Mouse (Mus musculus) liver, embryonic 15.5 days (tissue): ENCODE results near the gene Ccdc167. TPM values are rescaled to one million over a fixed set of nuclear protein-coding genes. Genes with fewer than 3 reads are reported as not detected.
A peak's percentile ranks its signal among the peaks of the same experiment; 100 is the strongest.

Source experiments
- ATAC-seq: fragments of 200-750 bp; cut with Nextera tagmentation; 2 replicates; pipeline ENCODE4 v1.8.0; 2017; ENCODE audit warnings: moderate number of reproducible peaks, mild to moderate bottlenecking, moderate library complexity; ENCODE audit not compliant: insufficient read depth
- H3K27ac ChIP-seq: fragments of 300-500 bp; sonication (generic); replicated peaks from 2 replicates; pipeline ENCODE4 v1.5.1; 2015; ENCODE audit warnings: mild to moderate bottlenecking, inconsistent platforms
- H3K27me3 ChIP-seq: fragments of 300-500 bp; sonication (generic); 2 replicates; pipeline ENCODE4 v1.6.1; 2015; ENCODE audit warnings: mild to moderate bottlenecking, inconsistent platforms
- H3K36me3 ChIP-seq: fragments of 300-500 bp; sonication (generic); replicated peaks from 2 replicates; pipeline ENCODE4 v1.6.1; 2015; ENCODE audit warnings: moderate library complexity, mild to moderate bottlenecking, inconsistent platforms
- H3K4me1 ChIP-seq: fragments of 300-500 bp; sonication (generic); replicated peaks from 2 replicates; pipeline ENCODE4 v1.6.1; 2015; ENCODE audit warnings: inconsistent platforms
- H3K4me2 ChIP-seq: fragments of 300-500 bp; sonication (generic); 2 replicates; pipeline ENCODE4 v1.6.1; 2015; ENCODE audit warnings: moderate library complexity, mild to moderate bottlenecking, inconsistent platforms
- H3K4me3 ChIP-seq: fragments of 300-500 bp; sonication (generic); replicated peaks from 2 replicates; pipeline ENCODE4 v1.5.1; 2015; ENCODE audit warnings: mild to moderate bottlenecking, inconsistent platforms
- H3K9ac ChIP-seq: fragments of 300-500 bp; sonication (generic); 2 replicates; pipeline ENCODE4 v1.6.1; 2015; ENCODE audit warnings: moderate library complexity, mild to moderate bottlenecking, inconsistent platforms
- H3K9me3 ChIP-seq: fragments of 300-500 bp; sonication (generic); replicated peaks from 2 replicates; pipeline ENCODE4 v1.6.1; 2016; ENCODE audit warnings: inconsistent platforms
- WGBS: fragments of 180-500 bp; shearing (Covaris S2); methylation state at CpG from one replicate; pipeline ENCODE4 v1.1.7; 2015; ENCODE audit warnings: mixed read lengths; ENCODE audit not compliant: insufficient replicate concordance; 5-methylcytosine and 5-hydroxymethylcytosine counted together
- polyA plus RNA-seq: library from polyadenylated mRNA; unstranded; fragments of >200 nt; fragmentation: Nextera tagmentation; extraction: Ambion mirVana; gene quantifications from 2 replicates; pipeline ENCODE4 v1.2.1, GENCODE M21; 2015

Ccdc167 gene
- polyA plus RNA-seq = 5.3 and 5.6 TPM in 2 replicates

DNA sequence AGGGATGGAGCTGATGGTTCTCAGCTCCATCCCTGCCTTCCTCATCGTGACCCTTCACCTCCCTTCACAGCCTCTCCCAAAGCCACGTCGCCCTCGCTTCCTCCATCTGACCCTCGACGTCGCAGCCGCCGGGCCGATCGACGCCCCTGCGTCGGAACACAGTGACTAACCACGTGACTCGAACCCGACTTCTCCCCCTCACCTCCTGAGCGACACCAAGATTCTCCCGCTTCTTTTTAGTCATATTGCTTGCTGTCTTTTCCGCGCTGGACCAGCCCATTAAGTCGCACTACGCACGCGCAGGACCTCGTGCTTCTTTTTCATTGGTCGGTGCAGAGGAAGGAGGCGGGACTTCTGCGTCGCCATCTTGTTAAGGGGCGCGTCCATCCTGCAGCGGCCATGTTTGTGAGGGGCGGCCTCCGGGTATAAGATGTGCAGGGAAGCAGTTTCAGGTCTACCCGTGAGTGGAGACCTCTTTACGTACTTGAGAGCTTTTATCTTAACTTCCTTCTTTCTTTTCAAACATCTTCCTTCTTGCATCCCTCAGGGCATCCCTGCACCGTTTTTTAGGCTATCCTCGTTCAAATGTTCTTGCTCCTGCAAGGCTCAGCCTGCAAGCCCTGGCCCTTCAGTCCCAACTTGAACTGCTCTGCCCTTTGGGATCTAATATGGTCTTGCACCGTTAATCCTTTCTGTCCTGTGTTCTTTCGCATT is at the start of gene Ccdc167:
Ccdc167 (minus strand) TSS at position 313 of the 714 bp plus-strand sequence.
- peak within 1 kb of the TSS; percentile 66; the same call in 1 of the 2 replicates for H3K27ac ChIP-seq
- peak; percentile 93 for ATAC-seq
- WGBS = 4% methylated on average over 41 of the region's 41 CpGs

GRCm38 (mm10) chr17:29765380-29765779 is 48.5 kb upstream of the Ccdc167 start:
- Histone ChIP-seq H3K4me2 (no peak overlapping the region), H3K36me3 (no peaks in the 10 kb centered on the region), H3K27ac (no peak overlapping the region), H3K4me1 (peaks cover 11% of the 10 kb centered on the region; the same call in 1 of the 2 replicates), H3K27me3 (no peaks in the 10 kb centered on the region; the same call in 1 of the 2 replicates), H3K4me3 (no peak overlapping the region), H3K9ac (no peak overlapping the region), H3K9me3 (no peaks in the 10 kb centered on the region)
- WGBS = 70% methylated on average over 9 of the region's 9 CpGs
- ATAC-seq = no peak

More for the DNA sequence above, at the start of gene Ccdc167:
- Histone ChIP-seq H3K27me3 (no peaks in the 10 kb centered on the region), H3K36me3 (peaks cover 3% of the 10 kb centered on the region; the same call in 1 of the 2 replicates), H3K4me1 (peaks cover 19% of the 10 kb centered on the region), H3K4me2 (peak within 1 kb of the TSS; percentile 88), H3K9ac (peak within 1 kb of the TSS; percentile 69), H3K9me3 (no peaks in the 10 kb centered on the region), H3K4me3 (peak within 1 kb of the TSS; percentile 77)

DNA sequence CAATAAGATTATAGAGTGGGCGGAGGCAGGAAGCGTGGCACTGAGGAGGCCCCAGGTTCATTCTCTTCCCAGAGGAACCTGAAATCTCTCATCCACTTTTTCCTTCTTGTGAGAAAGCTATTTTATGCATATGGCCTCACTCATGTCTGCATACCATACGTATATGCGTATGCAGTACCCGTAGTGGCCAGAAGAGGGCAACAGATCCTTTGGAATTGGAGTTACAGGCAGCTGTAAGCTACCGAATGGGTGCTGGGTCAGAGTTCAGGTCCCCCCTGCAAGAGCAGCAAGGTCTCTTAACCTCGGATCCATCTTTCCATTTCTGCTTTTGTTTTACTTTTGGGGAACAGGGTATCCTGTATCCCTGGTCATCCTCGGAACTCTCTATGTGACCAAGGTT is 45.7 kb upstream of the Ccdc167 start:
- no peak overlapping the region for H3K4me3 ChIP-seq
- H3K4me1 ChIP-seq = no peaks in the 10 kb centered on the region
- WGBS = 53% methylated on average over 8 of the region's 8 CpGs
- no peak for ATAC-seq
- no peak overlapping the region for H3K4me2 ChIP-seq
- H3K9ac ChIP-seq = no peak overlapping the region
- H3K27ac ChIP-seq = no peak overlapping the region
- H3K36me3 ChIP-seq = no peaks in the 10 kb centered on the region
- H3K9me3 ChIP-seq = no peaks in the 10 kb centered on the region
- no peaks in the 10 kb centered on the region; the same call in 1 of the 2 replicates for H3K27me3 ChIP-seq

DNA sequence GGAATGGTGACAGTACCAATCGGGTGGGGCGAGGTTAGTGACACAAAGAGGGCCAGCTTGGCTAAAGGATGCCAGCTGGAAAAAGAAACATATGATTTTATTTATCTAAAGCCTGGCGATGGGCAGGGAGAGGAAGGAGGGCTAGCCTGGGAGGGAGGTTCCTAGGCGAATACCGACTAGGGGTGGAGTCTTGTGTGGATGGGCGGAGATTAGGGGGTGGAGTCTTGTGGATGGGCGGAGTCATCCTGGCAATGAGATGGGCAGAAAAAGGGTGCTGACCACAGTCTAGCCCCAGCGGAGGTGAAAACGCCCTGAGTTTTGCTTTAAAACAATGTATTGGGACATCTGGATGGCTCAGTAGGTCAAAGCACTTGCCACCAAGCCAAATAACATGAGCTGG is 45.1 kb upstream of the Ccdc167 start:
- H3K27ac ChIP-seq = no peak overlapping the region
- WGBS = 57% methylated on average over 9 of the region's 9 CpGs
- no peaks in the 10 kb centered on the region for H3K9me3 ChIP-seq
- no peak overlapping the region for H3K4me2 ChIP-seq
- no peak overlapping the region for H3K4me3 ChIP-seq
- no peaks in the 10 kb centered on the region for H3K36me3 ChIP-seq
- no peaks in the 10 kb centered on the region; the same call in 1 of the 2 replicates for H3K27me3 ChIP-seq
- H3K9ac ChIP-seq = no peak overlapping the region
- no peaks in the 10 kb centered on the region for H3K4me1 ChIP-seq
- no peak for ATAC-seq

GRCm38 (mm10) chr17:29760404-29761375 is 43.8 kb upstream of the Ccdc167 start:
- H3K9ac ChIP-seq = no peak overlapping the region
- 69% methylated on average over 21 of the region's 21 CpGs for WGBS
- no peak overlapping the region for H3K4me2 ChIP-seq
- H3K9me3 ChIP-seq = no peaks in the 10 kb centered on the region
- H3K27ac ChIP-seq = no peak overlapping the region
- ATAC-seq = no peak
- no peak overlapping the region for H3K4me3 ChIP-seq
- H3K4me1 ChIP-seq = no peaks in the 10 kb centered on the region
- H3K36me3 ChIP-seq = no peaks in the 10 kb centered on the region
- H3K27me3 ChIP-seq = no peaks in the 10 kb centered on the region; the same call in 1 of the 2 replicates

DNA sequence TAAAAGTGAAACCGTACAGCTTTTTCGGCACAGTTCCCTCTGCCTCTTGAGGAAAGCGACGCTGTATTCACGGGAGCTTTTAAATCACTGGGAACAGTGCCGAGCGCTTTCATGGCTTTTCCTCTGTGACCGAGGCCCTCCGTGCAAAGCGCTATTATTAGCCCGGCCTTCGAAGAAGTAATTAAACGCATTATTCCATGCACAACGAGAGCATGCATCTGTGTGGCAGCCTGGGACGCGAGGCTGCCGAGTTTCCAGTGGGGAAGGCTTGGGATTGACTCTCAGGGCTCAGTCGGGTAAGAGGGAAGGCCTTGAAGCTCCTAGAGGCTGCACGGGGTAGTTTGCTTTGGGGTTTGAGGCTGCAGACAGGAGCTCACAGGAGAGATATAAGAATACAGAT is 43.1 kb upstream of the Ccdc167 start:
- no peak overlapping the region for H3K9ac ChIP-seq
- no peaks in the 10 kb centered on the region for H3K36me3 ChIP-seq
- H3K27me3 ChIP-seq = no peaks in the 10 kb centered on the region
- H3K9me3 ChIP-seq = no peaks in the 10 kb centered on the region
- no peak overlapping the region for H3K4me3 ChIP-seq
- no peak overlapping the region for H3K27ac ChIP-seq
- no peak overlapping the region for H3K4me2 ChIP-seq
- 78% methylated on average over 19 of the region's 19 CpGs for WGBS
- no peak for ATAC-seq
- H3K4me1 ChIP-seq = no peaks in the 10 kb centered on the region

- no peak overlapping the region for H3K9ac ChIP-seq
- H3K27ac ChIP-seq = no peak overlapping the region
- H3K4me1 ChIP-seq = no peaks in the 10 kb centered on the region
- WGBS = 81% methylated on average over 10 of the region's 10 CpGs
- no peak for ATAC-seq
- 0 out of 2 replicates have a peak, but pooled peaks cover under 1% of the 10 kb centered on the region for H3K27me3 ChIP-seq
- H3K36me3 ChIP-seq = no peaks in the 10 kb centered on the region
- H3K4me2 ChIP-seq = no peak overlapping the region
- H3K9me3 ChIP-seq = no peaks in the 10 kb centered on the region
- H3K4me3 ChIP-seq = no peak overlapping the region
Measured at GRCm38 (mm10) chr17:29756381-29756780, 39.5 kb upstream of the Ccdc167 start.

DNA sequence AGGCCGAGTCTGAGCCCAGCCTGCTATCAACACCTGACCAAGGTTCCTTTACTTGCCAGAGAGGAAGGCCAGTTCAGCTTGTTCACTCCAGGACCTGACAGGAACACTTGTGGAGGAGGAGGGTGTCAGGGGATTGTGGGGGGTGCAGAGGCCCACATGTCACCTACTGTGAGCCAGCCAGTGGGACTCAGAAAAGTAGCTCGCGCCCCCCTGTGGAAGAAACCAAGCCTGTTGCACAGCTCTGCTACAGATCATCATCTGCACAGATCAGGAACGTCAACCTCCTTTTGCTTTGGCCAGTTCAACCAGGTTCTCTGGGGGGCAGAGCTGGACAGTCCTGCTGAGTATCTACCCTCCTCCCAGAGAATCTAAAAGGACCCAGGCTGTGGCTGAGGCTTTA is 37.7 kb upstream of the Ccdc167 start:
- H3K27me3 ChIP-seq = peaks cover 6% of the 10 kb centered on the region
- H3K4me3 ChIP-seq = no peak overlapping the region
- no peak overlapping the region for H3K9ac ChIP-seq
- no peaks in the 10 kb centered on the region for H3K36me3 ChIP-seq
- H3K4me1 ChIP-seq = no peaks in the 10 kb centered on the region
- WGBS = 57% methylated on average over 4 of the region's 4 CpGs
- no peak overlapping the region for H3K4me2 ChIP-seq
- H3K9me3 ChIP-seq = no peaks in the 10 kb centered on the region
- ATAC-seq = no peak
- no peak overlapping the region for H3K27ac ChIP-seq

- 58% methylated on average over 6 of the region's 6 CpGs for WGBS
- H3K4me3 ChIP-seq = no peak overlapping the region
- H3K9me3 ChIP-seq = no peaks in the 10 kb centered on the region
- H3K27me3 ChIP-seq = peaks cover 40% of the 10 kb centered on the region
- no peak for ATAC-seq
- no peak overlapping the region for H3K9ac ChIP-seq
- no peak overlapping the region for H3K4me2 ChIP-seq
- no peaks in the 10 kb centered on the region for H3K4me1 ChIP-seq
- H3K36me3 ChIP-seq = no peaks in the 10 kb centered on the region
- H3K27ac ChIP-seq = no peak overlapping the region
Measured at GRCm38 (mm10) chr17:29747466-29747865, 30.6 kb upstream of the Ccdc167 start.

- H3K36me3 ChIP-seq = no peaks in the 10 kb centered on the region
Measured at GRCm38 (mm10) chr17:29737849-29738804, 21.3 kb upstream of the Ccdc167 start.

More at GRCm38 (mm10) chr17:29737849-29738804, 21.3 kb upstream of the Ccdc167 start:
- Histone ChIP-seq H3K4me3 (no peak overlapping the region), H3K9ac (no peak overlapping the region), H3K9me3 (no peaks in the 10 kb centered on the region), H3K27ac (no peak overlapping the region), H3K4me1 (peaks cover 7% of the 10 kb centered on the region; the same call in 1 of the 2 replicates), H3K27me3 (peaks cover 9% of the 10 kb centered on the region; the same call in 1 of the 2 replicates), H3K4me2 (no peak overlapping the region)
- no peak for ATAC-seq
- 22% methylated on average over 22 of the region's 22 CpGs for WGBS
